Mouse (Mus musculus): ENCODE measurements at regions not wholly inside any gene's neighbourhood (a gene's known extent, or its start where the extent isn't known, plus 50 kb on each side); places are given as distances from the start of the nearest gene placed in this dataset.
A peak's percentile ranks its signal among the peaks of the same experiment; 100 is the strongest.
"Not testable (repeated sequence)": the region's sequence is repeated elsewhere in the genome, so short reads cannot be mapped to it uniquely, and the experiment has no call there.

DNA sequence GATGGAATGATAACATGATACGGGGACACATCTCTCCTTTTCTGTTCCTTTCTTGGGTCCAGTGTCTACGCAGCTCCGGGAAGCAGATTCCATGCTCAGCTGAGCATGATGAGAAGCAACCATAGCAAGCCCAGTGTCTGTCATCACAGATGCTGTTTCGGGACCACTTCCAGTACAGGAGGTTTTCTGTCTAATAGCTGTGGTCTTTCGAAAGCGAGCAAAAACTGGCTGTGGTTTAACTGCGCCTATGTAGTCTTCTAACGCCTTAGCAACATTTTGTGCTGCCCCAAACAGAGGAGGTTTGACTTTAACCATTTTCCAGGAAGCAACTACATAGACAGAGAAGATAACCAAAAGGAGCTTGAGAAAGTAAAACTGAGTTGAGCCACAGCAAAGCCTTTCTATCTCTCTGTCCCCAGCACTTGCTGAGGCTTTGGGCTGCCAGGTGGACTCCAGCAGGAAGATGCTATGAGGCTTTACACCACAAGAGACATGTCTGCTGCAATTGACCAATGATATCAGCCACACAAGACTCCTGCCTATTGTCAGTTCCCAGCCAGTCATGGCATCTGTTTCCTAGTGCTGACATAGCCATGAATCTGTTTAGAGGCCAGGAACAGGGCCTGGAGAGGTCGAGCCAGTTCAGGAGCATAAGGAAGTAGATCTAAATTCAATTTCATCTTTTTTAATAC is 95.1 kb downstream of the Stard3nl start:
- not testable (repeated sequence) for DNase-seq

DNA sequence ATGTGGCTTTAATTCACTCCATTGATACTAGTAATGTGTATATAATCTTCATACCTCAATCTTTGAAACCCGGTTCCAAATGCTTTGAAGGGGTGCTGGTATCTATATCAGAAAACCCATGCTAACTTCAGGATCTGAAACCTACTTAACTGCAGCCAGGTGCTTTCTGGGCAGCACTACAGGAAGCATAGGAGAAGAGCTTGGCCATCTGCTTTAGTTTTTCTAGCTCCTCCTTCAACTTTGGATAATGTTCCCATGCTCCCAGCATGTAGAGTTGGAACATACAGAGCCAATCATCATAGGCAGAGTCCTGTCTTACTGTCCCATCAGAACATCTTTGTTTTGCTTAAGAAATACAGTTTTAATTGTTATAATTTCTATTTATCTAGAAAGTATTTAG is 99.3 kb downstream of the Stard3nl start:
- DNase-seq, result no peak

DNA sequence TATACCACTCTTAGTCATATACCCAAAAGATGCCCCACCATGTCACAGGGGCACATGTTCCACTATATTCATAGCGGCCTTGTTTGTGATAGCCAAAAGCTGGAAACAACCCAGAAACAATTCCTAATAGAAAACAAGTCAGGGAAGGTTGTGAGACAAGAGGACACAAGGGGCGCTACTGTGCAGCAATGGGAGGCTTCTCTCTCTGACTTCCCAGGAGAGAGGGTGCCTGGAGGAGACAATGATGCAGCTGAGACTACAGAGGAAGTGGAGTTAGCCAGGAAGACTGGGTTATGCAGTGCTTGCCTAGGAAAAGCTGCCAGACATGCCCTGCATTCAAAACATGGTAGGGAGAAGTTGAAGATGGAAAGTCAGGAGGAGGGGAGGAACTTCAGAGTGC is 102.6 kb downstream of the Stard3nl start:
- no peak for DNase-seq

DNA sequence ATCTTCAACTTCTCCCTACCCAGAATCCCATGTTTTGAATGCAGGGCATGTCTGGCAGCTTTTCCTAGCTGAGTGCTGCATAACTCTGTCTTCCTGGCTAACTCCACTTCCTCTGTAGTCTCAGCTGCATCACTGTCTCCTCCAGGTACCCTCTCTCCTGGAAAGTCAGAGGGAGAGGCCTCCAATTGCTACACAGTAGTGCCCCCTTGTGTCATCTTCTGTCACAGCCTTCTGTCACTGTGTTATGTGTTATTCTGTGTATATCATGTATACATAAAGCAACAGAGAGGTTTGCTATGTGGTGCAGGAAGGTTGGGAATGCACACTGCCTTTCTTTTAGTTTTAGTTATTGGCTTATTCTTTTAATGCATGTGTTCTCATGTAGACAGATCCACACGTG is 112.4 kb downstream of the Stard3nl start:
- DNase-seq, result no peak

DNA sequence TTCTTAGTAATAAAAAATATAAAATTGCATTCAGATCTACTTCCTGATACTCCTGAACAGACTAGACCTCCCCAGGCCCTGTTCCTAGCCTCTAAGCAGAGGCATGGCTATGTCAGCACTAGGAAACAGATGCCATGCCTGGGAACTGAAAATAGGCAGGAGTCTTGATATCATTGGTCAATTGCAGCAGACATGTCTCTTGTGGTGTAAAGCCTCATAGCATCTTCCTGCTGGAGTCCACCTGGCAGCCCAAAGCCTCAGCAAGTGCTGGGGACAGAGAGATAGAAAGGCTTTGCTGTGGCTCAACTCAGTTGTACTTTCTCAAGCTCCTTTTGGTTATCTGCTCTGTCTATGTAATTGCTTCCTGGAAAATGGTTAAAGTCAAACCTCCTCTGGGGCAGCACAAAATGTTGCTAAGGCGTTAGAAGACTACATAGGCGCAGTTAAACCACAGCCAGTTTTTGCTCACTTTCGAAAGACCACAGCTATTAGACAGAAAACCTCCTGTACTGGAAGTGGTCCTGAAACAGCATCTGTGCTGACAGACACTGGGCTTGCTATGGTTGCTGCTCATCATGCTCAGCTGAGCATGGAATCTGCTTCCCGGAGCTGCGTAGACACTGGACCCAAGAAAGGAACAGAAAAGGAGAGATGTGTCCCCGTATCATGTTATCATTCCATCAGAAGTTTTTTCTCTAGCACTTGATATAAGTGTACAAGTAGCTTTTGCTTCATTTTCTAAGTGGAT is 122.9 kb downstream of the Stard3nl start:
- DNase-seq, result not testable (repeated sequence)

DNA sequence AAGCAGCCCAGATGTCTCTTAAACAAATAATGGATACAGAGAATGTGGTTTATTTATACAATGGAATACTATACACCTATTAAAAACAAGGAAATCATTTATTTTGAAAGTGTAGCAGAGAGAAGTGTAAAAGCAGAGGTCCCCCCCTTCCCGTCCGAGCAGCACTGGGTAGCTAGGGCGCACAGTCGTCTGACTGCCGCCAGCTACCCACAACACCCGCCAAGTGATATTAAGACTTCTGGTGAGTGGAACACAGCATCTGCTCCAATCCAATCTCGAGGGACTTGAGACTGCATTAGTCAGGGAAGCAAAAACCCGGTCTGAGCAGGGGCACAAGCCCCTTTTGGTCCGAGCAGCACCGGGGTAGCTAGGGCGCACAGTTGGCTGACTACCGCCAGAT is 130.6 kb downstream of the Stard3nl start:
- not testable (repeated sequence) for DNase-seq

DNA sequence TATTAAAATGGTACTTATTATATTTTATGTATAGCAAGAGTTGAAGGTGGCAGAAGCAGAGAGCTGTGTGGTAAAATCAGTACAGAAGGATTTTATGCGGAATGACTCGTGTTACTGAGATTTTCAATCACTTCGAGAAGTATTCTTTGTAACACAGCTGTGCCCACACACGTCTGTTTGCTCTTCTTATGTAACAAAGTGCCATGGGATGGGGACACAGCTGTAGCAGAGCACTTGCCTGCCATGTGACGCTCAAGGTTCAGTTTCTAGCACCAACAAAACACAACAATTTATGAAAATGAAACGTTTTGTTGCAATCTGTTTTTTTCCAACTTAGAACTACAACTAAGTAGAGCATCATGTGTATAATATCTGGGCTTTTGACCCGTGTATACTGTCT is 149.0 kb downstream of the Stard3nl start:
- not testable (repeated sequence) for DNase-seq

DNA sequence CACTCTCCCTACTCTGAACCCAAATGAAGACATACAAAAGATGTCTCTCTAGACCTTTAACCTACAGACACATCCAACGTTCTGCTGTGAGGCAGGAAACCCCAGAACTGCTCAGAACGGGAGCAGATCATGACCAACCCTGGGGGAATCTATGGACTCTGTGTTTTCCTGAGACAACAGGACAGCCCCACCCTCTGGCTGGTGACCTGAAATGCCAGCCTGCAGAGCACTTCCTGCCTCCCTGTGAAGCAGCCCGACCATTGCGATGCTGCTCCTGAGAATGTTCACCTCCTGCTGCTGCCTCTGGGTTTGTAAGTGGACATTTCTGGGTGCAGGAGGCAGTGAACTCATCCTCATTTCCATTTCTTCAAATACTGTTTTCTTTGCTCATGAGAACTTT is 153.0 kb downstream of the Stard3nl start:
- DNase-seq, result not testable (repeated sequence)

DNA sequence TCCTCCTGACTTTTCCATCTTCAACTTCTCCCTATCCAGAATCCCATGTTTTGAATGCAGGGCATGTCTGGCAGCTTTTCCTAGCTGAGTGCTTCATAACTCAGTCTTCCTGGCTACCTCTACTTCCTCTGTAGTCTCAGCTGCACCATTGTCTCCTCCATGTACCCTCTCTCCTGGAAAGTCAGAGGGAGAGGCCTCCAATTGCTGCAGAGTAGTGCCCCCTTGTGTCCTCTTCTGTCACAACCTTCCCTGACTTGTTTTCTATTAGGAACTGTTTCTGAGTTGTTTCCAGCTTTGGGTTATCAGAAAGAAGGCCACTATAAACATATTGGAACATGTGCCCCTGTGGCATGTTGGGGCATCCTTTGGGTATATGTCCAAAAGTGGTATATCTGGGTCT is 159.3 kb downstream of the Stard3nl start:
- DNase-seq, result peak; percentile 44

DNA sequence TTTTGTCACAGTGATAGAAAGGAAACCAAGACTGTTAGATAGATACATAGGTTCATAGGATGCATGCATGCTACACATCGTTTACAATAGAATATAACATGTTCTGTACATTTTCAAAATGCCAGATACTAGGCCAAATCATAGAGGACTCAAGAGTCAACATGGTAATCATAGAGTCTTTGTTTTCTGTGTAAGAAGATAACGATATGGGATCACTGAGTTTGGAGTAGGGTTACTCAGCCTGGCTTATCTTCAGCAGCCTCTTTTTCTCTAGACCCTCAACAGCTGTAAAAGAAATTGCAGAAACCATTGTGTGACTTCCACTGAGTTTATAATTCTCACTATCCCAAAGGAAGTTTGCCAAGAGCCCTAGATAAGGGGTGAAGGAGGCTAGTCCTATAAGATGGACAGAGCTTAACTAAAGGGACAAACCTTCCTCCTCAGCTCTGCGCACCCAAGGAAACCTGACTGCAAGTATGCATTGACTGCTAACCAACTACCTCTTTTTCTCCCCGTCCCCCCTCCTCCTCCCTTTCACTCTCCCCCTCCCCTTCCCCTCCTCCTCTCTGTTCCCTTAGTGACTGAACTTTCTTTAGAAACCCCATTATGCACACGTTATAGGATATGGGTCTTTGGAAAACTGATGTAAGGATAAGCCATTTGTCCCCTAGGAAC is 160.8 kb downstream of the Stard3nl start:
- DNase-seq, result no peak

DNA sequence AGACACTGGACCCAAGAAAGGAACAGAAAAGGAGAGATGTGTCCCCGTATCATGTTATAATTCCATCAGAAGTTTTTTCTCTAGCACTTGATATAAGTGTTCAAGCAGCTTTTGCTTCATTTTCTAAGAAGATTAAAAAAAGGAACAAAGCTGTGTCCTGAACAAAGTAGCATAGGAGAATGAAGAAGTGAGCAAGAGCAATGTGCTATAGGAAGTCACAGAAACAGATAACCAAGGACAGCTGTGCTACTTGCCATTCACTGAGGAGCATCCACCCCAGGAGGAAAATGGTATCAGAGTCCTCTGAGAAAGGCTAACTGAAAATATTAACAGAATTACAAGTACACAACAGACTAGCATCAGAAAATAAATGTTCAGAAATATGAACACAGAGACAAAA is 175.6 kb downstream of the Stard3nl start:
- DNase-seq, result not testable (repeated sequence)

DNA sequence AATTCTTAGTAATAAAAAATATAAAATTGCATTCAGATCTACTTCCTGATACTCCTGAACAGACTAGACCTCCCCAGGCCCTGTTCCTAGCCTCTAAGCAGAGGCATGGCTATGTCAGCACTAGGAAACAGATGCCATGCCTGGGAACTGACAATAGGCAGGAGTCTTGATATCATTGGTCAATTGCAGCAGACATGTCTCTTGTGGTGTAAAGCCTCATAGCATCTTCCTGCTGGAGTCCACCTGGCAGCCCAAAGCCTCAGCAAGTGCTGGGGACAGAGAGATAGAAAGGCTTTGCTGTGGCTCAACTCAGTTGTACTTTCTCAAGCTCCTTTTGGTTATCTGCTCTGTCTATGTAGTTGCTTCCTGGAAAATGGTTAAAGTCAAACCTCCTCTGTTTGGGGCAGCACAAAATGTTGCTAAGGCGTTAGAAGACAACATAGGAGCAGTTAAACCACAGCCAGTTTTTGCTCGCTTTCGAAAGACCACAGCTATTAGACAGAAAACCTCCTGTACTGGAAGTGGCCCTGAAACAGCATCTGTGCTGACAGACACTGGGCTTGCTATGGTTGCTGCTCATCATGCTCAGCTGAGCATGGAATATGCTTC is 176.1 kb downstream of the Stard3nl start:
- DNase-seq, result not testable (repeated sequence)

DNA sequence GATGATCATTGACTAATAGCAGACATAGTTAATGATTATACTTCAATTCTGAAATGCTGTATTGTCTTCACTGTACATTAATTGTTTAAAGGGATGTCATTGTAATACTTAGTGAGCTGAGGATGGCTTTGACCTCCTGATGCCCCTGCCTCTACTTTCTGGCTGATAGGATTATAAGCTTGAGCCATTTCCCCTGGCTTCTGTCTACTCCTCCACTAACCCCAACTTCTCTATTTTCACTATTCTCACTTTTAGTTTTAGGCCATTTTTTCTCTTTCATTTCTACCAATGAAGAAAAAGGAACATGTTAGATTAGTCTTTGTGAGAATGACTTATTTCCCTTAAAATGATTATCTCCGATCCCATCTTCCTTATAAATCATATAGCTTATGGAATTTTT is 190.9 kb downstream of the Stard3nl start:
- DNase-seq, result no peak

DNA sequence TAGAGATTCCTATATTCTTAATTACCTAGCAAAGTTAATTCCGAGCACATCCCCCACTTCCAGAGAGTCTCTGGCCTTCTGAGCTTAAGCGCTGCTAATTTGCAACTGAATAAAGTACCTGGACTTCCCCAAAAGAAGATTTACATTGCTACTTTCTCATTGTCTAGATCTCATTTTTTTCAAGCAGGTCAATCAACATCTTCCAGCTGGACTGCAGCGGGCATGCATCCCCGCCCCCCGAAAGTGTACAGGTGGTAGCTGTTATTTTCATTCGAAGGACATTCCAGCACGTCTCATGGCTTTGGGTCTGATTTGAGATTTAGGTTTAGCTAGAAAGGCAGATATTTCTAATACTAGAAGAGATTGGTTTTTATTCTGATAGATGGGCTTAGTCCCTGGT is 193.3 kb downstream of the Stard3nl start:
- not testable (repeated sequence) for DNase-seq
